Mouse (Mus musculus) lung, postnatal 10 days (tissue): ENCODE data around the gene Drd1.

ENCODE experiments used
- DNase-seq: peaks from one replicate; pipeline ENCODE4 v3.0.0; 2021

The Drd1 gene

DNA sequence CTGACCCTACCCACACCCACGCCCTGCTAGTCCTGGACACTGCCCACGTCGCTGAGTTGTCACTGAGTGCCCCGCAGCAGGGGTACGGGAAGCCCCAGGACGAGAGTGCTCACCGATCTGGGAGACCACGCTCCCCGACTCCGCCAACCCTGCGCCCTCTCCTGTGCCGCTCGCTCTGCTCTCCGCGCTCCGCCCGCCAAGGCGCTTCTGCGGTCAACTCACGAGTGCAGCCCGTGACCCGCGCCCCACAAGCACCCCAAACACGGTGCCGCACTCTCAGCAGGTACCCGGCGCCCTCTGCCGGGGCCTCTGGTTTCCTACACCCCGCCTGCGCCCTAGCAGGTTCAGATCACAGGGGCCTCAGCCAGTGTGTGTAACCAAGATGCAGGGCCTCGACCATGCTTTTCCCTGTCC is at the start of gene Drd1:
TSS of gene Drd1 (minus strand) at position 258 of the 414 bp plus-strand sequence.
- DNase-seq: peak; percentile 49

DNA sequence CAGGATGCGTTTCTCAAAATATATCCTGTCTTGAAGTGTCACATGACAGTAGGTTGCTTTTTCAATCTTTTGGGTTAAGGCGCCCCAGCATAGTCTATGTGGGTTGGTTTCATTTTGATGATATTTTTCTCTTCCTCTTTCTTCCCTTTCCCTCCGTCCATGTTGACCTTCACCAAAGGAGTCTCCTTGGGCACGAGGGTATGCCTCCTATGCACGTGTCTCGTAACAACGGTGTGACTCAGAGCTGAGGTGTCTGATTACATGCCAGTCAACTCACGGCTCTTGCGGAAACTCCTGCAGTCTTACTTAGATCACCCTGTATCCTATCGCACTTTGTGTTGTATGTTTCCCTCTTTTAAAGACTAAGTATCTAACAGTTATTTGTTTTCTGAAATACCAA is 48.4 kb upstream of the Drd1 start:
- no peak for DNase-seq

- no peak for DNase-seq
Measured at GRCm38 (mm10) chr13:54103271-54103670, 47.8 kb upstream of the Drd1 start.

- no peak for DNase-seq
Measured at GRCm38 (mm10) chr13:54102061-54102460, 46.6 kb upstream of the Drd1 start.

DNA sequence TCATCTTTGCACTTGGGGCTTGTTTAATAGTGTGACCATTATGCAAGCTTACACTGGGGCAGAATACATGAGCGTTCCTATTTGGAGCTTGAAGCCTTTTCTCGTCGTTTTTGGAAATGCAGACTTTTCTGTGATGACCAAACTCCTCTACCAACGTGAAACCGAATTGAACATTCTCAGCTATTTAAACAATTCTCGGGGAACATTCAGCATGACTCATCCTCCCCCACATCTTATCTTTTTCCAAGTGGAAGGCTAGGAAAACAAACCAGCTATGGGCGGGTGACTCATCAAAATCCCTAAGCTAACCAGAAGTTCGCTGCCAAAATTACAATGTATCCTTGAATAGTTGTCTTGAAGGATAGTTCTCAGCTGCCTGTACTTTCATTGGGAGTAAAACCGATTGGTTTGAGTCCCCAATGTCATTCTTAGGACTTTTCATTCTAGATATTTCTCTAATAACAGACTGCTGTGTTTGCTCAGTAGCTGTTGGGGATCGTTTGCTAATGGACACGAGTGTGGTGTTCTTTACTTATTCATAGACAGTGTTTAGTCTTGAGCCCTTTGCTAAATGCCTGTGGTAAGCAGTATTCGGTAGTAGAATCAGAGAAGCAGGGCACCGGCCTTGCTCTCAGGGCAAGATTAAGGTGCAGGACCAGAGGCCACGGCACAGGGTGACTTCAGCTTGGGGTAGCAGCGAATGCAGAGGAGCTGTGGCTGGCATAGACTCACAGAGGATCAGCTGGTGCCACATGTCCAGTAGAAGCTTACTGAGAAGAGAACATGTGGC is 45.7 kb upstream of the Drd1 start:
- no peak for DNase-seq

DNA sequence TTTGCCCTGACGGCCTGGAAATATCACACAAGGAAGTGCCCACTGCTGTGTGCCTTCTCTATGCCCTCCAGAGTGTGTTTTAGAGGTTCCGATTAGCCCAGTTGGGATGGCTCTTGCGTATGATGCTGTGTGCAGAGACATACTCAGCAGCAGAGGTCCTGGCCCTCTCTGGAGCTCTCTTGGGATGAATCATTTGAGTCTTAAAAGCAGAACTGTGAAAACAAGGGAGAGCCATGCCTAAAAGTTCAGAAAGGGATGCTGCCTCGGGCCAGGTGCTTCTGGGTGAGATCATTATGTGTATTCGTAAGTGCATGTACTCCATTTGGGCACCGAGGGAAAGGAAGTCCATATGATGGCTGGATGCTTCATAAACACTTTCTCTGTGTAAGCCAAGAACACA is 42.3 kb upstream of the Drd1 start:
- no peak for DNase-seq

DNA sequence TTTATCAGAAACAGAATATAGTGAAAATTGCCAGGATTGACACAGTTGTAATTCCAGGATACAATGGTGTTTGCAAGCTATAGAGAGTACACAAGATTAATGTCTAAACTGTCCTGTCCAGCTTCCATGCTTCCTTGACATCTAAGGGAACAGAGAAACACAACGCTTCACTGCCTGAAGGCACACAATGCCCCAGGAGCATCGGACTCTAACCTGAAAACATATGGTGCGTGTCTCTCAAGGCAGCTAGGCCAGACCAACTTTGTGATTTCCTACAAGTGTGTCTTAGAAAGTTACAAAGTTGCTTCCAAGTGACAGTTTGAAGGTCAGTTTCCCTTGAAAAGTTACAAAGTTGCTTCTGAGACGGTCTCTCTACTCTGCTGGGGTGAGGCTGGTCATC is 41.7 kb upstream of the Drd1 start:
- no peak for DNase-seq

- DNase-seq: no peak
Measured at GRCm38 (mm10) chr13:54095721-54096120, 40.2 kb upstream of the Drd1 start.

- DNase-seq: no peak
Measured at GRCm38 (mm10) chr13:54094963-54095362, 39.5 kb upstream of the Drd1 start.

- no peak for DNase-seq
Measured at GRCm38 (mm10) chr13:54094349-54094748, 38.8 kb upstream of the Drd1 start.

- DNase-seq: no peak
Measured at GRCm38 (mm10) chr13:54091719-54092118, 36.2 kb upstream of the Drd1 start.

GRCm38 (mm10) chr13:54085266-54085665 is 29.8 kb upstream of the Drd1 start:
- DNase-seq: no peak

DNA sequence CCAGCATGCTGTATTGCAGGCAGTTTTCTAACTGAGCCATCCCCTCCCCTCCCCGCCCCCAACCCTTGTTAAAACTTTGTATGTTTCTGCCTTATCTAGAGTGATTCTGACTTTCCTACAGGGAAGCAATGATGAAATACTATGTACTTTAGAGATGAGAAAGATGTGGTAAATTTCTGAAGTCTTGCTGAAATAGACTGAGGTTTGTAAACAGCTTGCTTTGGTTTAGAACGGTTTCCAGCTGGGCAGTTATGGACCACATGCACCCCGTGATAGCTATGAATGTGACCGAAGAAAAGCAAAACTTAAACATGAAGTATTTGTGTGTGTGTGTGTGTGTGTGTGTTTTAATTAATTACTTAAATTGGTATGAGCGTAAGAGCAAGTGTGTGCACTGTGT is 29.3 kb upstream of the Drd1 start:
- DNase-seq: no peak

DNA sequence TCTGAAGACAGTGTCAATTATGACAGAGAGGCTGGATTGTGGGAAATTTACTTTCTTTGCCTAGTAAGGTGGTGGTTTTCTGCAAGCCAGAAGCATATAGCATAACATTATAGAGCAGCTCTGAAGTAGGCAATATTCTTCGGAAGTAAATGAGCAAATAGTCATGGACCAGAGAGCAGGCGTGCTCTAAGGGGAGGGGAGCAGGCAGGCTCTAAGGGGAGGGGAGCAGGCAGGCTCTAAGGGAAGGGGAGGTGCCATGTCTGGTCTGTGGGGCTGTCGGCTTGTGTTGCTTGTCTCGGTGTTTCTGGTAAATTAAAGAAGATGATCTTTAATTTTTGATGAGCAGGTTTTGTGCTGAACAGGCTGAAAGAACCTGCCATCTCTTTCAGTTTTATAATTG is 28.7 kb upstream of the Drd1 start:
- DNase-seq: no peak

- DNase-seq: no peak
Measured at GRCm38 (mm10) chr13:54082946-54083345, 27.4 kb upstream of the Drd1 start.

DNA sequence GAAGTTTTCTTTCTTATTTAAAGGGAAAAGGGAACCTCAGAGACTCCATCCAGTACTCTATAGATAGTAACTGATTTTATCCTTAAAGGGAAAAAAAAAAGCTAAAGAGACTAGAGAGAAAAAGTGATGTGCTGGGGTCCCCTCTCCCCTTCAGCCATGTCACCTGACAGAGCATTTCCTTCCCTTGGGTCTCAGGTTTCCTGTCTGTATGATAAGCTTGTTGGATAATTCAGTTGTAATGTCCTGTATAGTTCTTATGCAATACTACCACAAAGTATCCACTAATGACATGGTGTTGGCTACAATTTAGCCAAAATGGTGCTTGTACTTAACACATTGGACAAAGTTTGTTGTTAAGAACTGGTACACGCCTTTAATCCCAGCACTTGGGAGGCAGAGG is 25.3 kb upstream of the Drd1 start:
- no peak for DNase-seq

- DNase-seq: no peak
Measured at GRCm38 (mm10) chr13:54079782-54080759, 24.6 kb upstream of the Drd1 start.

- DNase-seq: no peak
Measured at GRCm38 (mm10) chr13:54077470-54078174, 22.1 kb upstream of the Drd1 start.

- DNase-seq: no peak
Measured at GRCm38 (mm10) chr13:54076762-54077460, 21.4 kb upstream of the Drd1 start.

DNA sequence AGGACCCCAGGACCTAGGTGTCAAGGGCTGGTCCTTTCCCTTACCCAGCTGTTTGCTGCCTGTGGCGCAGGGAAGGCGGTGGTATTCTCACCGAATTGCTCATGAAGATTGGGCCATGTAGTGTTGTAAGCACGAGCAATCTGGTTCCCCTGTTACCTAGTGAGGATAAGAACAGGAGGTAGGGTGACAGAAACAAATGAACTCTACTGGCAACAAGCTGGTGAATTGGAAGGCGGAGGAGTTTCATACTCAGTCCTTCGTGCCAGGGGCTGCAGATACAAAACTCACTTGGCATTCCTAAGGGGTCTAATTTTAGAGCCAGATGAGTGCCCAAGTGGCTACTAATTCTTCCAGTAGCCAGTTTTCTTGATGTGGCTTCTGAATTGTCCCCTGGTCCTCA is 20.5 kb upstream of the Drd1 start:
- no peak for DNase-seq

DNA sequence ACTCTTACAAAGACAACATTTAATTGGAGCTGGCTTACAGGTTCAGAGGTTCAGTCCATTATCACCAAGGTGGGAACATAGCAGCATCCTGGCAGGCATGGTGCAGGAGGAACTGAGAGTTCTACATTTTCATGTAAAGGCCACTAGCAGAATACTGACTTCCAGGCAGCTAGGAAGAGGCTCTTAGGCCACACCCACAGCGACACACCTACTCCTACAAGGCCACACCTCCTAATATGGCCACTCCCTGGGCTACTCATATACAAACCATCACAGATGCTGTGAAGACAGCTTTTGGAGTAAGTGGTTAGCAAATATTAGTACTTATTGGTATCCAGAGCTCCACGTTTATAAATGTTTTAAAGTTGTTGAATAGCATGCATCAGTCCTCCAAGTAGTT is 19.9 kb upstream of the Drd1 start:
- DNase-seq: no peak

GRCm38 (mm10) chr13:54073491-54073890 is 18.0 kb upstream of the Drd1 start:
- no peak for DNase-seq

DNA sequence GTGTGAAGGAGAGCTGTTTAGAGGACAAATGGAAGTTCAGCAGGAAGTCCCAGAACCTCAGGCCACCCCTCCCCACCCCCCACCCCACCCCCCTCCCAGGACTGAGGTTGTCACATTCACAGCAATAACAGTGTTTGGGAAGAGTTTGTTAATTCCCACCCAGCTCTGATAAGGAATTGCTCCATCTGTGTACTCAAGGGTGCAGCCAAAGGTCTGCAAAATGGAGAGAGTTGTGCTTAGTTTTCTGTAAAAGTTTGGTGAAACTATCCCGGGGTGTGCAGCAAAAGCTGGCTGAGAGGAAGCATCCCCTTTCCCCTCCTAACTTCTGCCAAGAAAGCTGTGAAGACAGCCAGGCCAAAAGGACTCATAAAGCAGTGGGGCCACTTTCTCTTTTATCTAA is 17.6 kb upstream of the Drd1 start:
- peak; percentile 64 for DNase-seq
